Mouse (Mus musculus) cerebellum, adult 2 months (tissue): ENCODE data around the gene Plpp3. TPM values are rescaled to one million over a fixed set of nuclear protein-coding genes. Genes with fewer than 3 reads are reported as not detected.

Experiments
- DNase-seq, 2 experiments: peaks; one replicate each; pipeline ENCODE4 v3.0.0; 2021
- H3K27ac ChIP-seq: fragments of 200-500 bp; 2 replicates; pipeline ENCODE4 v1.5.1; 2012; ENCODE audit warnings: low read length, control low read depth, inconsistent platforms; ENCODE audit not compliant: insufficient read depth
- H3K27me3 ChIP-seq: fragments of 200-500 bp; 2 replicates; pipeline ENCODE4 v1.6.1; 2012; ENCODE audit warnings: inconsistent platforms, mild to moderate bottlenecking, low read length, moderate library complexity; ENCODE audit not compliant: control insufficient read depth, insufficient read depth
- H3K4me1 ChIP-seq: fragments of 200-500 bp; 2 replicates; pipeline ENCODE4 v1.6.1; 2011; ENCODE audit warnings: low read length; ENCODE audit not compliant: control insufficient read depth, insufficient read depth
- H3K4me3 ChIP-seq: fragments of 200-500 bp; replicated peaks from 2 replicates; pipeline ENCODE3; 2011; ENCODE audit warnings: mild to moderate bottlenecking, low read depth, low read length, control low read depth; ENCODE audit not compliant: insufficient read depth
- CTCF ChIP-seq: fragments of 200-500 bp; IDR thresholded peaks from 2 replicates; pipeline ENCODE4 v1.5.1; 2011; ENCODE audit warnings: low read depth, mild to moderate bottlenecking, control low read depth, low read length, moderate library complexity, borderline replicate concordance; ENCODE audit not compliant: insufficient read depth
- POLR2A ChIP-seq: fragments of 200-500 bp; IDR thresholded peaks from 2 replicates; pipeline ENCODE4 v1.6.1; 2011; ENCODE audit warnings: low read length, control low read depth, borderline replicate concordance; ENCODE audit not compliant: insufficient read depth
- WGBS: fragments of 180-500 bp; shearing (Covaris S2); methylation state at CpG from one replicate; pipeline ENCODE4 v1.1.7; 2018; 5-methylcytosine and 5-hydroxymethylcytosine counted together
- polyA plus RNA-seq: library from polyadenylated mRNA; depleted of rRNA; stranded (reverse); fragments of >200 nt; gene quantifications from 2 replicates; pipeline ENCODE4 v1.2.3, GENCODE M21; 2012; rRNA removed

Plpp3 gene
- polyA plus RNA-seq, 1 experiment, result 158 TPM

DNA sequence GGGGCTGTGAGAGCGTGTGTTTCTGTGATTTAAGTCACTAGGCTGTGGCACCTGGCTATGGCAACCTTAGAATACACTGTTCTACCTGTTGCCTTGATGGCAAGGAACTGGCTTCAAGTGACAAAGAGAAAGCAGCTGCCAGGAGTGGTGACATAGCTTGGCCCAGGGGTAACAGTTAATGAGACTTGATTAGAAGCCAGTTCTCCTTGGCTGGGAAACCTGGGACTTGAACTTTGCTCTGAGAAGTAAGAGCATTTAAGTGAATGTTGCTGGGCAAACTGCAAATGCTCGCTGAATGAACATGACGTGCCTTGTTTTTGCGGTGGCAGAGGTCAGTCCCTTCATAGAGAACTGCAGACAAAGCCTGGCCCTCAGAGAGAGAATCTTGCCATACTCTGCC, 122.7 kb downstream of the Plpp3 start:
- 63% methylated on average over 4 of the region's 4 CpGs for WGBS
- TF ChIP-seq POLR2A, result no peak
- TF ChIP-seq CTCF, result no peak
- no peak for DNase-seq

GRCm38 (mm10) chr4:105281751-105282231, 124.6 kb downstream of the Plpp3 start:
- no peak overlapping the region for H3K4me3 ChIP-seq
- H3K4me1 ChIP-seq, result no peaks in the 10 kb centered on the region
- DNase-seq, result no peak
- no peak overlapping the region for H3K27ac ChIP-seq
- TF ChIP-seq CTCF (no peak), POLR2A (no peak)
- 61% methylated on average over 7 of the region's 7 CpGs for WGBS
- H3K27me3 ChIP-seq, result no peaks in the 10 kb centered on the region

More for the DNA sequence above, 122.7 kb downstream of the Plpp3 start:
- Histone ChIP-seq H3K27me3 (no peaks in the 10 kb centered on the region; the same call in 1 of the 2 replicates), H3K4me3 (no peak overlapping the region), H3K4me1 (no peaks in the 10 kb centered on the region), H3K27ac (no peak overlapping the region)

Other genes starting within 250 kb of the Plpp3 start
- 0.10 and 0.16 TPM in 2 replicates for gene Fyb2, start 243.9 kb upstream of the Plpp3 start, polyA plus RNA-seq
- gene Prkaa2, start 47.5 kb upstream of the Plpp3 start, polyA plus RNA-seq, result 7.5 and 8.4 TPM in 2 replicates